Mouse (Mus musculus): ENCODE measurements around the gene Arid1b. TPM values are rescaled to one million over a fixed set of nuclear protein-coding genes. Genes with fewer than 3 reads are reported as not detected.

Arid1b gene
- polyA plus RNA-seq, 1 experiment from 2014 or later: 14.8 TPM

DNA sequence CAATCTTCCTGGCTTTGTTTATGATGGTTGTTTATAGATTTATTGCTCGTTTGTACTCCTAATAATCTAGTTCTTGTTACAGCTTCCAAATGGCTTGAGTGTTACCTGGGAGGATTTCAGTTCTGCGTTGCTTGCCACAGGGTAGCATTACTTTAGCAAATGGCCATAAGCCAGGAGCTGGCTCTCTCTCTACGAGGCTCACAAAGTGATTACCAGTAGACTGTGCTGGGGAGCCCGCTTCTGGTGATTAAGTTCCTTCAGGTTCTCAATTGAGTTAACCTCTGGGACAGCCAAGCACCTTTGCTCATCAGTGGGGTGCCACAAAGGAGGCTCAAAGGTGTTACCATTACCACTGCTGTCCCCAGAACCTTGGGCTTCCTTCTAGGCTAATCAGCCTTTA lies 227.4 kb downstream of the Arid1b start:
- no peak overlapping the region for H3K9ac ChIP-seq (ENCODE audit: low read length)
- DNase-seq (ENCODE audit: low spot score) (peak; percentile 43), ATAC-seq (ENCODE audit: insufficient number of reproducible peaks, low FRiP score, low TSS enrichment, low read depth) (no peak)
- H3K36me3 ChIP-seq (ENCODE audit: control insufficient read depth, insufficient read depth, low read length): no peaks in the 10 kb centered on the region
- WGBS: 11% methylated on average over 4 of the region's 4 CpGs
- no peak overlapping the region for H3K4me2 ChIP-seq (ENCODE audit: low read depth, severe bottlenecking)
- H3K27me3 ChIP-seq (ENCODE audit: control insufficient read depth, insufficient read depth, low read length): no peaks in the 10 kb centered on the region
- peaks cover 69% of the 10 kb centered on the region for H3K4me1 ChIP-seq (ENCODE audit: control insufficient read depth, insufficient read depth, low read length)
- H3K4me3 ChIP-seq (ENCODE audit: low read depth, low read length): no peak overlapping the region
- H3K27ac ChIP-seq (replicated peaks; ENCODE audit: low read depth, low read length): peak overlapping the region; percentile 16; the same call in 1 of the 2 replicates
- H3K9me3 ChIP-seq (ENCODE audit: control insufficient read depth, low read length): no peaks in the 10 kb centered on the region

DNA sequence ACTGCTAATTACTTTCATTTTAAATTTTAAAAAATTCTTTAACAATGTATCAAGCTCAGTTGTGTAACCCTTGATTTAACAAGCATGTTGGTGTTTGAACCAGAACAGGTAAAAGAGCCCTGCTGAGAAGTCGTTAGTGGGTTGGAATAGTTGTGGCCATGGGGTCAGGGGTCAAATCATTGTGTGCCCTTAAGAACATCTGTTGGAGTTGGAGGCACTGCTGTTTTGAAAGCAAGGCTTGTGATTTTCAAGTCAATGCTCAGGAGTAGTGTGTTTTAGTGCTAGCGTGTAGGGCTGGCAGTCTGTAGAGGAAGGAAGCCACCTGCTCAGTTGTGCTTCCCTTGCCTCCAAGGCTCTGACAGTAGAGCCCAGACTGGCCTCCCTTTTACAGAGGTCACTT lies 228.7 kb downstream of the Arid1b start:
- no peak overlapping the region for H3K4me3 ChIP-seq (ENCODE audit: low read depth, low read length)
- no peaks in the 10 kb centered on the region for H3K36me3 ChIP-seq (ENCODE audit: control insufficient read depth, insufficient read depth, low read length)
- H3K9me3 ChIP-seq (ENCODE audit: control insufficient read depth, low read length): no peaks in the 10 kb centered on the region
- H3K27ac ChIP-seq (replicated peaks; ENCODE audit: low read depth, low read length): no peak overlapping the region
- ATAC-seq (ENCODE audit: insufficient number of reproducible peaks, low FRiP score, low TSS enrichment, low read depth) (no peak), DNase-seq (ENCODE audit: low spot score) (peak; percentile 61)
- no peak overlapping the region for H3K4me2 ChIP-seq (ENCODE audit: low read depth, severe bottlenecking)
- 6% methylated on average over 2 of the region's 2 CpGs for WGBS
- no peaks in the 10 kb centered on the region for H3K27me3 ChIP-seq (ENCODE audit: control insufficient read depth, insufficient read depth, low read length)
- peaks cover 67% of the 10 kb centered on the region for H3K4me1 ChIP-seq (ENCODE audit: control insufficient read depth, insufficient read depth, low read length)
- H3K9ac ChIP-seq (ENCODE audit: low read length): no peak overlapping the region

GRCm38 (mm10) chr17:5224932-5225331 lies 230.8 kb downstream of the Arid1b start:
- Histone ChIP-seq H3K4me2 (ENCODE audit: low read depth, severe bottlenecking) (no peak overlapping the region), H3K9ac (ENCODE audit: low read length) (no peak overlapping the region), H3K4me3 (ENCODE audit: low read depth, low read length) (no peak overlapping the region), H3K4me1 (ENCODE audit: control insufficient read depth, insufficient read depth, low read length) (peaks cover 67% of the 10 kb centered on the region), H3K27ac (replicated peaks; ENCODE audit: low read depth, low read length) (no peak overlapping the region), H3K9me3 (ENCODE audit: control insufficient read depth, low read length) (no peaks in the 10 kb centered on the region), H3K36me3 (ENCODE audit: control insufficient read depth, insufficient read depth, low read length) (no peaks in the 10 kb centered on the region), H3K27me3 (ENCODE audit: control insufficient read depth, insufficient read depth, low read length) (no peaks in the 10 kb centered on the region)
- 88% methylated on average over 4 of the region's 4 CpGs for WGBS
- ATAC-seq (ENCODE audit: insufficient number of reproducible peaks, low FRiP score, low TSS enrichment, low read depth): no peak
- no peak for DNase-seq (ENCODE audit: low spot score)

GRCm38 (mm10) chr17:5227136-5227535 lies 233.0 kb downstream of the Arid1b start:
- H3K4me2 ChIP-seq (ENCODE audit: low read depth, severe bottlenecking): no peak overlapping the region
- H3K36me3 ChIP-seq (ENCODE audit: control insufficient read depth, insufficient read depth, low read length): no peaks in the 10 kb centered on the region
- H3K9me3 ChIP-seq (ENCODE audit: control insufficient read depth, low read length): no peaks in the 10 kb centered on the region
- DNase-seq (ENCODE audit: low spot score): peak; percentile 34
- peaks cover 66% of the 10 kb centered on the region for H3K4me1 ChIP-seq (ENCODE audit: control insufficient read depth, insufficient read depth, low read length)
- H3K27me3 ChIP-seq (ENCODE audit: control insufficient read depth, insufficient read depth, low read length): no peaks in the 10 kb centered on the region
- no peak for ATAC-seq (ENCODE audit: insufficient number of reproducible peaks, low FRiP score, low TSS enrichment, low read depth)
- WGBS: 44% methylated on average over 6 of the region's 6 CpGs
- no peak overlapping the region for H3K9ac ChIP-seq (ENCODE audit: low read length)
- no peak overlapping the region for H3K27ac ChIP-seq (replicated peaks; ENCODE audit: low read depth, low read length)
- H3K4me3 ChIP-seq (ENCODE audit: low read depth, low read length): no peak overlapping the region

GRCm38 (mm10) chr17:5227950-5228615 lies 234.0 kb downstream of the Arid1b start:
- H3K27me3 ChIP-seq (ENCODE audit: control insufficient read depth, insufficient read depth, low read length): no peaks in the 10 kb centered on the region
- 63% methylated on average over 14 of the region's 14 CpGs for WGBS
- no peaks in the 10 kb centered on the region for H3K9me3 ChIP-seq (ENCODE audit: control insufficient read depth, low read length)
- H3K27ac ChIP-seq (replicated peaks; ENCODE audit: low read depth, low read length): 0 out of 2 replicates have a peak overlapping the region, but pooled peaks have one; percentile 21
- no peak overlapping the region for H3K4me2 ChIP-seq (ENCODE audit: low read depth, severe bottlenecking)
- no peak overlapping the region for H3K9ac ChIP-seq (ENCODE audit: low read length)
- peaks cover 72% of the 10 kb centered on the region for H3K4me1 ChIP-seq (ENCODE audit: control insufficient read depth, insufficient read depth, low read length)
- H3K4me3 ChIP-seq (ENCODE audit: low read depth, low read length): no peak overlapping the region
- ATAC-seq (ENCODE audit: insufficient number of reproducible peaks, low FRiP score, low TSS enrichment, low read depth) (no peak), DNase-seq (ENCODE audit: low spot score) (no peak)
- no peaks in the 10 kb centered on the region for H3K36me3 ChIP-seq (ENCODE audit: control insufficient read depth, insufficient read depth, low read length)

DNA sequence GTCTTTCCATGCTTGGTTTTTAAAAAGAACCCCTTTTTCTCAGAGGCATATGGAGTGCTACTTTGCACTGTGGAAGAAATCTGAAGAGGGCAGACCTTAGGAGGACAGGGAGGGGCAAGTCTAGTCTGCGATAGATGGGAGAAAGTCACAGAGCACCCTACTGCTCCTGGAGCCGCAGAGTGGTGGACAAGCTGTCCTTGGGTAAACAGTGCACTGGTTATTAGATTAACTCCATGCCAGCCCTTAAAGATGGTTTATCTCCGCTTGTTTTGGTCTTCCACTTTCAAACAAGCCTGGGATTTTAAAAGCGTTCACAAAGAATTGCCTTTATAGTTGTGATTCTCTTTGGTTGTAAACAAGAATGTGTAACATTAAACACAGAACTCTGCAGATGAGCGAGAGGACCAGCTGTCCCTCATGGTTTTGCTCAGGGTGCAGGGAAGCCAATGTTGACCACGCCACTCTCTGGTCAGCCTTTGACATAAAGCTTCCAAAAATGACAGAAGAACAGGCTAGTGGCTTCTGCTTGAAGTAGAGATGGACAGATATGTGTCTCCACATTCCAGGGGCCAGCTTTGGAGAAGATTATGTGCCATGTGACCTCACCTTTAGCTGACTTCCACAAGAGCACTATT lies 234.6 kb downstream of the Arid1b start:
- Histone ChIP-seq H3K27me3 (ENCODE audit: control insufficient read depth, insufficient read depth, low read length) (no peaks in the 10 kb centered on the region), H3K9ac (ENCODE audit: low read length) (no peak overlapping the region), H3K36me3 (ENCODE audit: control insufficient read depth, insufficient read depth, low read length) (no peaks in the 10 kb centered on the region), H3K4me3 (ENCODE audit: low read depth, low read length) (no peak overlapping the region), H3K9me3 (ENCODE audit: control insufficient read depth, low read length) (no peaks in the 10 kb centered on the region), H3K4me1 (ENCODE audit: control insufficient read depth, insufficient read depth, low read length) (peaks cover 73% of the 10 kb centered on the region), H3K4me2 (ENCODE audit: low read depth, severe bottlenecking) (no peak overlapping the region), H3K27ac (replicated peaks; ENCODE audit: low read depth, low read length) (no peak overlapping the region)
- DNase-seq (ENCODE audit: low spot score): no peak
- 76% methylated on average over 6 of the region's 6 CpGs for WGBS
- ATAC-seq (ENCODE audit: insufficient number of reproducible peaks, low FRiP score, low TSS enrichment, low read depth): no peak

DNA sequence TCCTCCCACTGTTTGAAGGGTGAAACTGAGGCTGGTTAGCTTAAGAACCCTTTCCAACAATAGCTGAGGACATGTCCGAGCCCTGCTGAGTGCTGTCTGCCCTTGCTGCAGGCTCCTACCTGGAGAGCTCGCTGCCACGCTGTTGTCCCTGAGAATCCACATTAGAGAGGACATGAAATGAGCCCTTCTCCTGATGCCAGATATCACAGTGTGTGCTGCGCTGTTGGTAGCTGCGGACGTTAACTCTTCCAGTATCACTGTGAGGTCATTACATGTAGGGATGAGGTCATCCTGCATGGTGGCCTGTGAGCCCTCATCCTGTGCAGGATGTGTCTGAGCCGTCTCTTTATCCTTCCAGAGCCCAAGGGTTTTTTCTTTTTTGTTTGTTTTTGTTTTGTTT lies 235.9 kb downstream of the Arid1b start:
- 70% methylated on average over 7 of the region's 7 CpGs for WGBS
- no peaks in the 10 kb centered on the region for H3K27me3 ChIP-seq (ENCODE audit: control insufficient read depth, insufficient read depth, low read length)
- H3K27ac ChIP-seq (replicated peaks; ENCODE audit: low read depth, low read length): no peak overlapping the region
- H3K9ac ChIP-seq (ENCODE audit: low read length): no peak overlapping the region
- H3K9me3 ChIP-seq (ENCODE audit: control insufficient read depth, low read length): no peaks in the 10 kb centered on the region
- H3K4me1 ChIP-seq (ENCODE audit: control insufficient read depth, insufficient read depth, low read length): peaks cover 83% of the 10 kb centered on the region
- no peak overlapping the region for H3K4me3 ChIP-seq (ENCODE audit: low read depth, low read length)
- DNase-seq (ENCODE audit: low spot score) (no peak), ATAC-seq (ENCODE audit: insufficient number of reproducible peaks, low FRiP score, low TSS enrichment, low read depth) (no peak)
- H3K36me3 ChIP-seq (ENCODE audit: control insufficient read depth, insufficient read depth, low read length): no peaks in the 10 kb centered on the region
- H3K4me2 ChIP-seq (ENCODE audit: low read depth, severe bottlenecking): no peak overlapping the region

DNA sequence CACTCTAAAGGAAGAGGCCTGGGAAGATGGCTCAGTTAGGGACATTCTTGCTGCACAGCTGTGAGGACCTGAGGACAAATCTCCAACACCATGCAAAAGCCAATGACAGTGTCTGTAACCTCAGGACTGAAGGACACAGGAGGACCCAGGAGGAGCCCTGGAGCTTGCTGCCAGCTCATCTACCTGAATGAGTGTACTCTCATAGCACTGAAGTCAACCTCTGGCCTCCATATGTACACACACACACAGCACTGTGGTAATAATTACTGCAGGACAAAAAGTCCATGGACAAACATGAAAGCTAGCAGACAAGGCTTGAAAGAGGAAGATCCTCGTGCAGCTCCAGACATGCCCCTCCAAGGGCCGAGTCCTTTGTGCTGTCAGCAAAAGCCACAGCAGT lies 238.0 kb downstream of the Arid1b start:
- no peak overlapping the region for H3K4me2 ChIP-seq (ENCODE audit: low read depth, severe bottlenecking)
- no peak for ATAC-seq (ENCODE audit: insufficient number of reproducible peaks, low FRiP score, low TSS enrichment, low read depth)
- peak overlapping the region; percentile 71 for H3K27ac ChIP-seq (replicated peaks; ENCODE audit: low read depth, low read length)
- 47% methylated on average over 2 of the region's 2 CpGs for WGBS
- H3K4me1 ChIP-seq (ENCODE audit: control insufficient read depth, insufficient read depth, low read length): peaks cover 80% of the 10 kb centered on the region
- DNase-seq (ENCODE audit: low spot score): no peak
- no peak overlapping the region for H3K9ac ChIP-seq (ENCODE audit: low read length)
- no peak overlapping the region for H3K4me3 ChIP-seq (ENCODE audit: low read depth, low read length)
- no peaks in the 10 kb centered on the region for H3K27me3 ChIP-seq (ENCODE audit: control insufficient read depth, insufficient read depth, low read length)
- no peaks in the 10 kb centered on the region for H3K9me3 ChIP-seq (ENCODE audit: control insufficient read depth, low read length)
- no peaks in the 10 kb centered on the region for H3K36me3 ChIP-seq (ENCODE audit: control insufficient read depth, insufficient read depth, low read length)
